Mouse (Mus musculus): ENCODE measurements around the gene Cd99l2.

Gene Cd99l2

GRCm38 (mm10) chrX:71468639-71469295 is 23.9 kb downstream of the Cd99l2 start:
- no peak for DNase-seq (ENCODE audit: low read depth, low spot score)

DNA sequence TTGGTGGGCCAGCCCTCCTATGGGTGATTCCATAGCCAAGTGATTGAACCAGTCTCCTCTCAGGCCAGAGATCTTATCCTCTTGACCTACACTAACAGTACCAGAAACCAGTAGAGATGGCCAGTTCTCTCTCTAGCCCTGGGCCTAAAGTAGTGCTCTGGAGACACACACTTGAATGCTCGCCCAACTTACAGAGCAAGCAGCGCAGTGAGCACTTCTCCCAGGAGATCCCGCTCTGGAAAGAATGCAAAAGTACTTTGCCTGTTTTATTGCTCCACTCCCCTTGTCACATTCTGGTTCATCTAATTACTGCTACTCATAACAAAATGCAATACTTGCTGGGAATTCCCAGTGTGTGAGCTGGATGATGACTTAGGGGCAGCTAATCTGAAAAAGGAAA is 25.2 kb downstream of the Cd99l2 start:
- no peak for DNase-seq (ENCODE audit: low read depth, low spot score)

DNA sequence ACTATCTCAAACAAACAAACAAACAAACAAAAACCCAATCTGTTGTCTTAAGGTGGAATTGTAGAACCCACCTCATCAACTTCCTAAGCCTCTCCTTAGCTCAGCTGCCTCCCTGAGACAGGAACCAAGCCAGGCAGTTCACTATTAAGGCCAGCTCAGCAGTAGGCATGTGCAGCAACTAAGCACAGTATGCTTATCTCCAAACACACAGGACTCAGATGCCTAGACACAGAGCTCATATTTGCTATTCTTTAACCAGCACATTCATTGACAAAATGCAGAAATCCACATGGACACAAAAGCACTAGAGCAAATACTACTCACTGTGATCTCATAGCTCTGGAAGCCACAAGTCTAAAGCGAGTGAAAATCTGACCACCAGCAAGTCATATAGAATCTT is 27.2 kb downstream of the Cd99l2 start:
- no peak for DNase-seq (ENCODE audit: low read depth, low spot score)

- no peak for DNase-seq (ENCODE audit: low read depth, low spot score)
Observed at GRCm38 (mm10) chrX:71464138-71464826, 28.4 kb downstream of the Cd99l2 start.

GRCm38 (mm10) chrX:71456078-71456737 is 36.4 kb downstream of the Cd99l2 start:
- DNase-seq (ENCODE audit: low read depth, low spot score), result no peak

DNA sequence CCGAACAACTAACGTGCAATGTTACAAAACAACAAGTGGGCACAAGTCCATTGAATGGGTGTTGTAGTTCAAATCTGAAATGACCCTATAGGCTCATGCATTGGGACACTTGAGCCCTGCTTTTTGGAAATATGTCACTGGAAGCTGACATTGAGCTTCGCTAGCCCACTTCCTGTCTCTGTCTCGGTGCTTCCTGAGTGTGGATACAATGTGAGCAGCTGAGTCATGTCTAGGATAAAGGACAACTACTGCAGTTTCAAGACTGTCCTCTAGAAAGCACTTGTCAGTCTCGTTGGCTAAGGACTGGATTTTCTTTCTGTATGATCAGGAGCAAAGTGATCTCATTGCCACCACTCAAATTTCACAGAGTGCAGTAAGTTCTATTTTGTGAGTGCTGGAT is 49.7 kb downstream of the Cd99l2 start:
- no peak for DNase-seq (ENCODE audit: low read depth, low spot score)

DNA sequence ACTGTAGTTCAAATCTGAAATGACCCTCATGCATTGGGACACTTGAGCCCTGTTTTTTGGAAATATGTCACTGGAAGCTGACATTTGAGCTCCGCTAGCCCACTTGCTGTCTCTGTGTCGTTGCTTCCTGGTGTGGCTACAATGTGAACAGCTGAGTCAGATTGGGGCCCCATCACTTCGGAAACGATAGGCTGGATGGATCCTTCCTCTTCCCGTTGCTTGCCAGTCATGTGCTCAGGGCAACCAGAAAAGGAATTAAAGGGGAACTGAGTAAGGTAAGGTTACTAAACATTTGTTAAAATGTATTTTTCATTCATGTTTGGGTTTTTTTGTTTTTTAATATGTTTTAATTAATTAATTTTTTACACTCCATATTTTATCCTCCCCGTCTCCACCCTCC is 53.2 kb downstream of the Cd99l2 start:
- no peak for DNase-seq (ENCODE audit: low read depth, low spot score)

GRCm38 (mm10) chrX:71435542-71435941 is 57.1 kb downstream of the Cd99l2 start:
- no peak for DNase-seq (ENCODE audit: low read depth, low spot score)

DNA sequence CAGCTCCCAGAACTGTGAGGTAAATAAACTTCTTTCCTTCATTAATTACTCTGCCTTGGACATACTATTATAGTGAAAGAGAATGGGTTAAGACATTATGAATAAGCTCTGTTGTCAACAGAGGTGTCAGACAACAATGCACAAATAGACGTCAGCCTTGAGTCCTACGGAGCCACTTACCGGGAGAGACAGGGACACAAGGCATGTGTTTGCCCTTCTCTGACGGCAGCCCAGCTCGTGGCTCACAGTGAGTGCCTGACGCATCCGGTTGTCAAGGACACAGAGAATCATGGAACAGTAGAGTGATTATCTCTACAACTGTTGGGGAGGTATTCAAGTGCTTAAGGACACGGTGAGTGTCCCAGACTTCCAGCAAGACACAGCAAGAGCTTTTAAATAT is 57.8 kb downstream of the Cd99l2 start:
- no peak for DNase-seq (ENCODE audit: low read depth, low spot score)

- no peak for DNase-seq (ENCODE audit: low read depth, low spot score)
Observed at GRCm38 (mm10) chrX:71434448-71434847, 58.2 kb downstream of the Cd99l2 start.

- DNase-seq (ENCODE audit: low read depth, low spot score), result no peak
Observed at GRCm38 (mm10) chrX:71430900-71431299, 61.7 kb downstream of the Cd99l2 start.

GRCm38 (mm10) chrX:71427491-71427890 is 65.2 kb downstream of the Cd99l2 start:
- no peak for DNase-seq (ENCODE audit: low read depth, low spot score)

DNA sequence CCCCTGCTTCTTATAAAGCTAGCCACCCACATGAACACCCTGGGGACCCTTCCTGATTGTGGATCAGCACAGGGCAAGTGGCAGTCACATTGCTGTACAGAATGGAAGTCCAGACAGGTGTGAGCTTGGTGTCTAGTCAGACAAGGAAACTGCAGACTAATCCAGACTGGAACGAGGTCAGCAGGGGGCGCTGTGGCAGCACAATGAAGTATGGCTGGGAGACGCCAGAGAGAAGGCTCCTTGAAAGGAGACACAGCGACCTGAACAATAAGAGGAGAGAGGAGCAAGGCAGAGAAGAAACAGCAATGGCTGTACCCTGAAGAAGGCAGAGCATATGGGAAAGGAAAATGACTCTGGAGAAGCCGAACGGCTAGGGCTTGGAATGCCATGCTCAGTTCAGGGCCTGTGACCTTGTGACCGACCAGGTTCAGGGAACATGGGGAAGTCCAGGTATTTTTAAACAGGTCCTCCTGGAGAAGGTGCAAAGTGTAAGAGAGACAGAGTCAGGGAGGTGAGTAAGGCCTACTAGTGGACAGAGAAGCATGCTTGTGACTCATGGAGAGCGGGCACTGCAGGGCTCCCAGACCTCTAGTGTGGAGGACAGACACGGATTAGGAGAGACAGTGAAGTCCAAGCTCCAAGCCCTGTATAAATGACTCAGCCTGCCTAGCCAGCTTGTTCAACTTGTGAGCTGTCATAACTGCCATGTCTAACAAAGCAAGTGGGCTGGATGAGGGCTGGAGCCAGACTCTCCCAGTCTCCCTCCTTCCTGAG is 66.7 kb downstream of the Cd99l2 start:
- peak; percentile 61 for DNase-seq (ENCODE audit: low read depth, low spot score)

- no peak for DNase-seq (ENCODE audit: low read depth, low spot score)
Observed at GRCm38 (mm10) chrX:71424852-71425251, 67.8 kb downstream of the Cd99l2 start.

DNA sequence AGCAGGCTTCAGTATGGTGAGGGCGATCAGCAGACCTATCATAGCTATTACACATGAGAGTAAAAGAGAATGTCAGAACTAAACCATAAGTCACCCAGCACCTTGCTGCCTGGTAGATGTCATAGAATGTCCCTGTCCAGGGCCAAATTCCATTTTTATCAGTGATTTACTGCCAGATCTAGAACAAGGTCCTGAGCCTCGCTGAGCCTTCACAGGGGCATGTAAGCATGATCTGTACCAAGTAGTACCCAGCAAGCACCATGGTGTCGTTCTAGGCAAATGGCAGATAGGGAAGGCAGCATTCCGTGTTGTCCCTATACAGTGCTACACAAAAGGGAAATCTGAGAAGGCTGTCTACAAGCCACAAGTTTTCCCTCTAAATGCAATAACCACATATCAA is 79.0 kb downstream of the Cd99l2 start:
- DNase-seq (ENCODE audit: low read depth, low spot score), result no peak

DNA sequence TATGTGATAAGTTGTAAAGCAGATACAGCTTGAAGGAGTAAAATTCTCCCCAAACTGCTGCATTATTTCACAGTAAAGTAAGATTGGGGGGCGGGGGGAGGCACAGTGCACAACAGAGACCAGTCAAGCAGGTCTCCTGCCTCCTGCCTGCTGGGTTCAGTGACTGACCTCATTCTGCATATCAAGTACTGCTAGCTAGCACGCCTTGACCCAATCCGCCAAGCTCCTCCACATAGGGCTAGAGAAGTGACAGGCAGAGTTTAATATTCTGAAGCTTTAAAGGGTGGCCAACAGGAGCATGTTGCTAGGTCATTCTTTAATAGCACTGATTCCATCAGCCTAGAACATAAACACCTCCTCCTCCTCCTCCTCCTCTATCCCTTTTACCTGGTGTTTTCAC is 79.9 kb downstream of the Cd99l2 start:
- DNase-seq (ENCODE audit: low read depth, low spot score), result no peak

DNA sequence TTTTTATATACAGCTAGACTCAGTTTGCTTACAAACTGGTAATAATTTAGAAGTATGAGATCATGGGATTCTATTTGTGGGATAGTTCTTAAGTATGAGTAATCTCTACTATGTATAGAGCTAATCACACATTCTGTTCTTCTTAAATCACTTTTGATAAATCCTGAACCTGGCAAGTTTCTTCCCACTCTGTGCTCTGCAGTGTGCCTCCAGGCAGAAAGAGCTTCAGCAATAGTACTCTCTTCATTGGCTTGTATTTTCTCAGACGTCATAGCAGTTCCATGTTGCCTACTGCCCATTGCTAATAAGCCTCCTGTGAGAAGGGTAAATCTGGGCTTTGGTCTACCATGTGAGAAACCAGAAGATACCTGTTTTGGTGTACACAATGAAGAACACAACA is 84.3 kb downstream of the Cd99l2 start:
- no peak for DNase-seq (ENCODE audit: low read depth, low spot score)

DNA sequence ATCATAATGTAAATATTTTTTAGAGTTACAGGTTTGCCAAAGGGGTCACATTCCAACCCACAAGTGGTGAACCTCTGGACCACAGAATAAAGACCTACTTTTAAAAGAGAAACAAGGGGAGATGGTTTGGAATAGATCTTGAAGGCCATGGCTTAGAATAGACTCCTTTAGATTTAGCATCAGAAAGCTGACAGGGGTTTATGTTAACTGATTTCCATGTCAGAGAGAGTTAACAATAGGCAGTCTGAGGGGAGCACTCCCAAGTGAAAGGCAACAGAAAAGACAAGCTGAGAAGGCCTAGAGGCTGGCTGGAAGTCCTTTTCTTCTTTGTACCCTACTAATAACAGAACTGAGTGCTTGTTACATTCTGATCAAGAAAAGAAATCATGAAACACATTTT is 86.4 kb downstream of the Cd99l2 start:
- no peak for DNase-seq (ENCODE audit: low read depth, low spot score)

GRCm38 (mm10) chrX:71396326-71396725 is 96.3 kb downstream of the Cd99l2 start:
- DNase-seq (ENCODE audit: low read depth, low spot score), result no peak

DNA sequence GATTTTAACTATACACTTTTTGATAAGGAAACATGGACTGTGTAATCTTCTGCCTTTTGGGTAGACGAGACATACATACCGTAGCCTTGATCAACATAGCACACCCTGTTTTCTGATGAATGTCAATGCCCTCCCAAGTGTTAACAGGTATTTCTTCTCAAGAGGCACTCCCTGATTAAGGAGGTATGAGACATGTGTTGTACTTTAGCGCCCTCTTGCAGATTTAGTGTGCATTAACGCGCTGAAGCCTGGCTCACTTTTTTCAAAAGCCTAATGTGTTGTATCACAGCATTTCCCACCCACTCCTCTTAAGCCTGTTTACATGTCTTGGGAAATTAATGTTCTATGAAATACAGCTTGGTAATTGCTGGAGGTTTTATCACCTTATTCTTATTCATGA is 111.1 kb downstream of the Cd99l2 start:
- peak; percentile 11 for DNase-seq (ENCODE audit: low read depth, low spot score)

DNA sequence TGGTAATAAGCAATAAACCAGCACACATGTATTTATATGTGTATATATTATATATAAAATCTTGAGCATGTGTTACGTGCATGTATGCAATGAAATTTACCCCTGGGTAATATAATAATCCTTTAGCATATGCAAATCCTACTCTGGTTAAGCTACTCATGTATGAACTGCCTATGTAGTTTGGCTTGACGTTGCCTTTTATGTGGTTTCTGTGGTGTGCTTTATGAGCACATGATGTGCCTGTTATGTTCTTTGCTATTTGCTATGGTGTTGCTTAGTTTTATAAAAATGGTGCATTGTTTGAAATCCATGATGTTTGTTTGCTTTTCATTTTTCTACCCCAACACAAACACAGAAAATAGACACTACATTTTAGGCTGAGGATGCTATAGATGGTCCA is 114.2 kb downstream of the Cd99l2 start:
- DNase-seq (ENCODE audit: low read depth, low spot score), result no peak

DNA sequence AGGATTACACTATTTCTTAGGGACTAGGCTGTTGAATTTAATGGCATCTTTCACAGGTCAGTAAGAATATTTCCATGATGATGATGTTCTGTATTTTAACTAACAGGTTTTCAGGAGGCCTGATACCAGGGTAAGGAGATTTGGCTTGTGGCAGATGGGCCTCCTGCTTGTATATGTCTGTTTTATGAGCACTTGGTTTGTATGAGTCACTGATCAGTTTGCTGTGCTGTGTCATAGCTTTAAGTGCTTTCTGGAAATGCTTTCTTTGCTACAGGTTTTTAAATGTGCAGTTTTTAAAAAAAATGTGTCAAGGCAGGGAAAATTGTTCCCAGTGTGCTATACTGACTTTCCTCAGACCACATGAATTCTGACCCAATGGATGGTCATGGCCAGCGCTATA is 115.9 kb downstream of the Cd99l2 start:
- DNase-seq (ENCODE audit: low read depth, low spot score), result no peak
